Mouse (Mus musculus) MEL (cell line): ENCODE measurements at regions not wholly inside any gene's neighbourhood (a gene's known extent, or its start where the extent isn't known, plus 50 kb on each side); places are given as distances from the start of the nearest gene placed in this dataset.

Source experiments
- DNase-seq: peaks from one replicate; pipeline ENCODE4 v3.0.0; 2011; ENCODE audit warnings: low read depth, low spot score
- H3K27ac ChIP-seq: 2 replicates; pipeline ENCODE4 v1.5.1; 2012; ENCODE audit warnings: low read depth, mild to moderate bottlenecking, control low read depth, low read length, moderate library complexity; ENCODE audit not compliant: control insufficient read depth
- H3K27me3 ChIP-seq, 2 experiments: fragments of 150-350 bp in 1 of 2; sonication (generic) in 1 of 2; 2 replicates each; pipeline ENCODE4 v1.6.1; 2012; ENCODE audit warnings: low read length in 2 of 2, mild to moderate bottlenecking in 2 of 2, improper control_type of control experiment in 1 of 2, moderate library complexity in 1 of 2; ENCODE audit not compliant: insufficient read depth in 2 of 2, control insufficient read depth in 1 of 2
- H3K36me3 ChIP-seq, 2 experiments: 2 replicates each; pipeline ENCODE4 v1.6.1; 2012 to 2014; ENCODE audit warnings: low read length in 2 of 2, improper control_type of control experiment in 1 of 2, inconsistent platforms in 1 of 2, mild to moderate bottlenecking in 1 of 2; ENCODE audit not compliant: insufficient read depth in 2 of 2, control insufficient read depth in 1 of 2
- H3K4me1 ChIP-seq, 2 experiments: fragments of 150-350 bp in 1 of 2; sonication (generic) in 1 of 2; 2 replicates each; pipeline ENCODE4 v1.6.1; 2012; ENCODE audit warnings: low read length in 2 of 2, improper control_type of control experiment in 1 of 2, mild to moderate bottlenecking in 1 of 2; ENCODE audit not compliant: insufficient read depth in 2 of 2, control insufficient read depth in 1 of 2
- H3K4me3 ChIP-seq, 2 experiments: fragments of 150-350 bp in 1 of 2; sonication (generic) in 1 of 2; 2 replicates each; pipeline ENCODE4 v1.5.1; 2012; ENCODE audit warnings: low read depth in 2 of 2, low read length in 2 of 2, mild to moderate bottlenecking in 2 of 2, moderate library complexity in 2 of 2, control low read depth in 1 of 2, improper control_type of control experiment in 1 of 2; ENCODE audit not compliant: control insufficient read depth in 1 of 2, insufficient read depth in 1 of 2
- H3K79me2 ChIP-seq: 2 replicates; pipeline ENCODE4 v1.6.1; 2012; ENCODE audit warnings: mild to moderate bottlenecking, low read length, moderate library complexity; ENCODE audit not compliant: control insufficient read depth, poor library complexity, insufficient read depth
- H3K9ac ChIP-seq: 2 replicates; pipeline ENCODE4 v1.6.1; 2012; ENCODE audit warnings: low read depth, mild to moderate bottlenecking, control low read depth, low read length, moderate library complexity; ENCODE audit not compliant: control insufficient read depth, poor library complexity, severe bottlenecking
- H3K9me3 ChIP-seq: fragments of 150-350 bp; sonication (generic); replicated peaks from 2 replicates; pipeline ENCODE4 v1.6.1; 2012; ENCODE audit warnings: mild to moderate bottlenecking, low read length, improper control_type of control experiment, moderate library complexity; ENCODE audit not compliant: insufficient read depth
- CHD1 ChIP-seq: IDR thresholded peaks from 2 replicates; pipeline ENCODE4 v1.6.1; 2012; ENCODE audit warnings: low read depth, mild to moderate bottlenecking, inconsistent platforms, low read length, improper control_type of control experiment
- CHD2 ChIP-seq: IDR thresholded peaks from 2 replicates; pipeline ENCODE4 v1.6.1; 2011; ENCODE audit warnings: low read length, improper control_type of control experiment
- CTCF ChIP-seq, 3 experiments: IDR thresholded peaks in 2 of 3; conservative IDR thresholded peaks in 1 of 3; 2 replicates each; pipeline ENCODE4 v1.5.1; 2011 to 2012; ENCODE audit warnings: low read length in 3 of 3, low read depth in 2 of 3, mild to moderate bottlenecking in 2 of 3, improper control_type of control experiment in 1 of 3, inconsistent platforms in 1 of 3, mixed read lengths in 1 of 3, moderate library complexity in 1 of 3; ENCODE audit not compliant: control insufficient read depth in 1 of 3, insufficient read depth in 1 of 3, poor library complexity in 1 of 3, severe bottlenecking in 1 of 3
- E2F4 ChIP-seq: IDR thresholded peaks from 2 replicates; pipeline ENCODE4 v1.6.1; 2011; ENCODE audit warnings: low read depth, low read length, improper control_type of control experiment, borderline replicate concordance
- ELF1 ChIP-seq: IDR thresholded peaks from 2 replicates; pipeline ENCODE4 v1.6.1; 2014; ENCODE audit warnings: low read depth, mild to moderate bottlenecking, inconsistent platforms, low read length, improper control_type of control experiment, moderate library complexity
- EP300 ChIP-seq, 2 experiments: IDR thresholded peaks; 2 replicates each; pipeline ENCODE4 v1.6.1; 2011; ENCODE audit warnings: improper control_type of control experiment in 2 of 2, low read length in 2 of 2, low read depth in 1 of 2, mild to moderate bottlenecking in 1 of 2
- GATA1 ChIP-seq: IDR thresholded peaks from 2 replicates; pipeline ENCODE4 v1.6.1; 2011; ENCODE audit warnings: low read depth, low read length, improper control_type of control experiment
- HCFC1 ChIP-seq: IDR thresholded peaks from 2 replicates; pipeline ENCODE4 v1.6.1; 2012; ENCODE audit warnings: low read depth, mild to moderate bottlenecking, inconsistent platforms, low read length, improper control_type of control experiment, moderate library complexity
- JUND ChIP-seq: IDR thresholded peaks from 2 replicates; pipeline ENCODE4 v1.6.1; 2011; ENCODE audit warnings: low read depth, mild to moderate bottlenecking, improper control_type of control experiment, low read length
- MAFK ChIP-seq: IDR thresholded peaks from 2 replicates; pipeline ENCODE4 v1.6.1; 2011; ENCODE audit warnings: low read depth, mild to moderate bottlenecking, low read length, improper control_type of control experiment, borderline replicate concordance
- MAX ChIP-seq: IDR thresholded peaks from 2 replicates; pipeline ENCODE4 v1.6.1; 2011; ENCODE audit warnings: low read length, improper control_type of control experiment
- MAZ ChIP-seq: IDR thresholded peaks from 2 replicates; pipeline ENCODE4 v1.6.1; 2012; ENCODE audit warnings: low read depth, mild to moderate bottlenecking, inconsistent platforms, low read length, improper control_type of control experiment
- MEF2A ChIP-seq: IDR thresholded peaks from 2 replicates; pipeline ENCODE4 v1.6.1; 2014; ENCODE audit warnings: low read depth, mild to moderate bottlenecking, inconsistent platforms, low read length, improper control_type of control experiment; ENCODE audit not compliant: poor library complexity, insufficient replicate concordance, severe bottlenecking; ENCODE audit errors: extremely low read depth
- MXI1 ChIP-seq: IDR thresholded peaks from 2 replicates; pipeline ENCODE4 v1.6.1; 2011; ENCODE audit warnings: mild to moderate bottlenecking, low read depth, low read length, improper control_type of control experiment
- NELFE ChIP-seq: IDR thresholded peaks from 2 replicates; pipeline ENCODE4 v1.6.1; 2011; ENCODE audit warnings: low read depth, low read length, improper control_type of control experiment
- NRF1 ChIP-seq: IDR thresholded peaks from 2 replicates; pipeline ENCODE4 v1.6.1; 2014; ENCODE audit warnings: low read depth, mild to moderate bottlenecking, inconsistent platforms, low read length, improper control_type of control experiment, moderate library complexity; ENCODE audit not compliant: poor library complexity, insufficient read depth, severe bottlenecking
- POLR2AphosphoS2 ChIP-seq: IDR thresholded peaks from 2 replicates; pipeline ENCODE4 v1.6.1; 2011; ENCODE audit warnings: low read length, improper control_type of control experiment
- POLR2AphosphoS5 ChIP-seq: IDR thresholded peaks from 2 replicates; pipeline ENCODE4 v1.6.1; 2012; ENCODE audit warnings: low read depth, borderline replicate concordance, mild to moderate bottlenecking, inconsistent platforms, low read length, moderate library complexity, mixed read lengths
- RAD21 ChIP-seq: IDR thresholded peaks from 2 replicates; pipeline ENCODE4 v1.6.1; 2011; ENCODE audit warnings: mild to moderate bottlenecking, low read depth, low read length, improper control_type of control experiment
- RCOR1 ChIP-seq: IDR thresholded peaks from 2 replicates; pipeline ENCODE4 v1.6.1; 2012; ENCODE audit warnings: low read depth, mild to moderate bottlenecking, inconsistent platforms, low read length, improper control_type of control experiment
- TAL1 ChIP-seq: IDR thresholded peaks from 2 replicates; pipeline ENCODE4 v1.6.1; 2012; ENCODE audit warnings: mild to moderate bottlenecking, inconsistent platforms, low read length, moderate library complexity, mixed read lengths
- TBP ChIP-seq: IDR thresholded peaks from 2 replicates; pipeline ENCODE4 v1.8.0; 2011; ENCODE audit warnings: low read depth, low read length, improper control_type of control experiment
- TCF12 ChIP-seq: IDR thresholded peaks from 2 replicates; pipeline ENCODE4 v1.6.1; 2014; ENCODE audit warnings: low read depth, mild to moderate bottlenecking, inconsistent platforms, low read length, improper control_type of control experiment, moderate library complexity
- USF2 ChIP-seq, 2 experiments: IDR thresholded peaks; 2 replicates each; pipeline ENCODE4 v1.6.1; 2011 to 2012; ENCODE audit warnings: improper control_type of control experiment in 2 of 2, low read length in 2 of 2, borderline replicate concordance in 1 of 2, inconsistent platforms in 1 of 2, low read depth in 1 of 2, mild to moderate bottlenecking in 1 of 2; ENCODE audit not compliant: insufficient read depth in 1 of 2
- ZKSCAN1 ChIP-seq: IDR thresholded peaks from 2 replicates; pipeline ENCODE4 v1.6.1; 2012; ENCODE audit warnings: low read depth, mild to moderate bottlenecking, inconsistent platforms, low read length, improper control_type of control experiment, moderate library complexity

DNA sequence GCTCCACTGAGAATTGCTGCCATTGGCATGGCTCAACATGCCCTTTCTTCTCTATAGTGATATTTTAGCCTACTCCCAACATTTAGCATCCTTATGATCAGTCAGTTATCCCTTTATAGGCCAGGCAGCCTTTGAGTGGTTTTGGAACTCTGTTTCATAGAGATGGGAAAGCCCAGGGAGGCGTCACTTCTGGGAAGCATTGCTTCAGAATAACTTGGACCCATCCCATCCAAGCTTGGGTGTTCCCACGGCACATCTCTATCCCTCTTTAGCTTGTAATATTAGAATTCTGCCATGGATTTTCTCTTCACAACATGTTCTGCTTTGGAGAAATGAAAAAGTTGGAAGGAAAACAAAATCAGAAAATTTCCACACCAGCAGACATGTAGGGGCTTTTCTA, 233.8 kb downstream of the Rnd3 start:
- Histone ChIP-seq H3K36me3 (no peaks in the 10 kb centered on the region), H3K4me1 (no peaks in the 10 kb centered on the region), H3K27ac (no peak overlapping the region), H3K9me3 (no peaks in the 10 kb centered on the region), H3K79me2 (no peaks in the 10 kb centered on the region), H3K27me3 (no peaks in the 10 kb centered on the region), H3K9ac (no peak overlapping the region), H3K4me3 (no peak overlapping the region)
- DNase-seq: no peak
- no peak for TF ChIP-seq HCFC1
- no peak for TF ChIP-seq GATA1
- no peak for TF ChIP-seq CTCF (IDR thresholded peaks at IDR 0.05 in 2 of 3, conservative IDR thresholded peaks at IDR 0.05 in 1 of 3; ENCODE audit: control insufficient read depth in 1 of 3, insufficient read depth in 1 of 3, low read depth in 2 of 3, low read length in 3 of 3, poor library complexity in 1 of 3, severe bottlenecking in 1 of 3)
- no peak for TF ChIP-seq TBP
- TF ChIP-seq POLR2AphosphoS2: no peak
- TF ChIP-seq TCF12: no peak
- TF ChIP-seq POLR2AphosphoS5: no peak
- no peak for TF ChIP-seq MAFK
- no peak for TF ChIP-seq CHD1
- TF ChIP-seq USF2 (IDR thresholded peaks at IDR 0.05; ENCODE audit: borderline replicate concordance in 1 of 2, insufficient read depth in 1 of 2, low read depth in 1 of 2, low read length in 2 of 2): no peak
- no peak for TF ChIP-seq MEF2A
- no peak for TF ChIP-seq NRF1
- no peak for TF ChIP-seq NELFE
- no peak for TF ChIP-seq MAZ
- no peak for TF ChIP-seq ZKSCAN1
- TF ChIP-seq EP300 (IDR thresholded peaks at IDR 0.05; ENCODE audit: low read depth in 1 of 2, low read length in 2 of 2): no peak
- no peak for TF ChIP-seq RCOR1

DNA sequence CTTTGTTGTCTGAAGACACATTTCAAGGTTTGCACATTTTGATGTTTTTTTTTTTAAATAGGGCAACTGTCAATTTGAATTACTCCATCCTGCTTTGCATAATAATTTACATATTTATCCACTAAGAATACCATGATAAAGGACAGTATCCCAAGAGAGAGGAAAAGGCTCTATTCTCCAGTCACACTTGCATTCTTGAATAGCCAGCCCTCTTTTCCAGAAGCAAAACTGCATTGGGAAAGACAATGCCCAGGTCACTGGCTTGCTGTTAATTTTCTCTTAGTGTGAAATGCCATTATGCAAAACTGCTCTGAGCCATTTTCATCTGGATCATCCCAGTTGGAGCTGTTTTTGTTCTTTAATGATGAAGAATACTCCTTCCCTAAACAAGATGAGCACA, 234.7 kb downstream of the Rnd3 start:
- DNase-seq: no peak
- Histone ChIP-seq H3K9ac (no peak overlapping the region), H3K27me3 (no peaks in the 10 kb centered on the region), H3K9me3 (no peaks in the 10 kb centered on the region), H3K4me1 (no peaks in the 10 kb centered on the region), H3K27ac (no peak overlapping the region), H3K79me2 (no peaks in the 10 kb centered on the region)
- no peak for TF ChIP-seq CHD2
- no peak for TF ChIP-seq JUND
- no peak for TF ChIP-seq MXI1
- TF ChIP-seq E2F4: no peak
- TF ChIP-seq MAZ: no peak
- no peak for TF ChIP-seq MAX
- TF ChIP-seq EP300 (IDR thresholded peaks at IDR 0.05; ENCODE audit: low read depth in 1 of 2, low read length in 2 of 2): no peak
- TF ChIP-seq NELFE: no peak
- no peak for TF ChIP-seq RAD21
- TF ChIP-seq TCF12: no peak
- no peak for TF ChIP-seq ELF1
- no peak for TF ChIP-seq TAL1
- TF ChIP-seq, all 39 proteins: peak for 0
- no peaks in the 10 kb centered on the region for H3K36me3 ChIP-seq
- no peak overlapping the region for H3K4me3 ChIP-seq
